Mouse (Mus musculus) liver, postnatal 0 days (tissue): ENCODE results near the gene Fxr2. TPM values are rescaled to one million over a fixed set of nuclear protein-coding genes. Genes with fewer than 3 reads are reported as not detected.

ENCODE experiments used
- ATAC-seq: fragments of 200-750 bp; cut with Nextera tagmentation; 2 replicates; pipeline ENCODE4 v1.8.0; 2017; ENCODE audit warnings: mild to moderate bottlenecking, moderate library complexity
- DNase-seq: peaks from one replicate; pipeline ENCODE4 v3.0.0-alpha.2; 2016
- H3K27ac ChIP-seq: fragments of 300-500 bp; sonication (generic); 2 replicates; pipeline ENCODE4 v1.5.1; 2014; ENCODE audit warnings: antibody characterized with exemption, moderate library complexity, mild to moderate bottlenecking, low read depth
- H3K27me3 ChIP-seq: fragments of 300-500 bp; sonication (generic); 2 replicates; pipeline ENCODE4 v1.6.1; 2014; ENCODE audit warnings: low read length, control low read depth, mixed read lengths; ENCODE audit not compliant: insufficient read depth
- H3K36me3 ChIP-seq: fragments of 300-500 bp; sonication (generic); replicated peaks from 2 replicates; pipeline ENCODE4 v1.6.1; 2014; ENCODE audit warnings: mild to moderate bottlenecking, control low read depth, low read length, moderate library complexity, mixed read lengths; ENCODE audit not compliant: insufficient read depth
- H3K4me1 ChIP-seq: fragments of 300-500 bp; sonication (generic); 2 replicates; pipeline ENCODE4 v1.6.1; 2014; ENCODE audit warnings: antibody characterized with exemption, mild to moderate bottlenecking, control low read depth; ENCODE audit not compliant: insufficient read depth
- H3K4me2 ChIP-seq: fragments of 300-500 bp; sonication (generic); 2 replicates; pipeline ENCODE4 v1.6.1; 2014; ENCODE audit warnings: low read depth, mild to moderate bottlenecking, low read length, moderate library complexity, mixed read lengths
- H3K4me3 ChIP-seq: fragments of 300-500 bp; sonication (generic); 2 replicates; pipeline ENCODE4 v1.5.1; 2014; ENCODE audit warnings: low read depth, low read length
- H3K9ac ChIP-seq: fragments of 300-500 bp; sonication (generic); replicated peaks from 2 replicates; pipeline ENCODE4 v1.6.1; 2014; ENCODE audit warnings: mild to moderate bottlenecking, moderate library complexity
- H3K9me3 ChIP-seq: fragments of 300-500 bp; sonication (generic); 2 replicates; pipeline ENCODE4 v1.6.1; 2016; ENCODE audit warnings: mild to moderate bottlenecking, control low read depth, low read length, mixed read lengths
- CTCF ChIP-seq: sonication (generic); IDR thresholded peaks from 2 replicates; pipeline ENCODE4 v1.5.1; 2016; ENCODE audit warnings: antibody characterized with exemption, low read depth
- EP300 ChIP-seq: IDR thresholded peaks from 2 replicates; pipeline ENCODE4 v1.6.1; 2016; ENCODE audit warnings: antibody characterized with exemption, low read depth, mild to moderate bottlenecking
- WGBS: fragments of 180-500 bp; shearing (Covaris S2); extraction: QIAGEN DNeasy Blood & Tissue Kit; methylation state at CpG from one replicate; pipeline ENCODE4 v1.1.7; 2014; ENCODE audit not compliant: insufficient replicate concordance; 5-methylcytosine and 5-hydroxymethylcytosine counted together
- polyA plus RNA-seq: library from polyadenylated mRNA; unstranded; fragments of >200 nt; fragmentation: Nextera tagmentation; extraction: Ambion mirVana; gene quantifications from 2 replicates; pipeline ENCODE4 v1.2.1, GENCODE M21; 2015

Gene Fxr2
- polyA plus RNA-seq, 1 experiment from 2014 or later = 6.8 TPM

- 86% methylated on average over 30 of the region's 30 CpGs for WGBS
- peaks cover 27% of the 10 kb centered on the region for H3K36me3 ChIP-seq
- H3K4me2 ChIP-seq = peak overlapping the region; percentile 99
- no peak overlapping the region for H3K9ac ChIP-seq
- peak overlapping the region; percentile 92 for H3K4me3 ChIP-seq
- DNase-seq (no peak), ATAC-seq (no peak)
- H3K27me3 ChIP-seq = no peaks in the 10 kb centered on the region
- no peaks in the 10 kb centered on the region for H3K9me3 ChIP-seq
- no peak overlapping the region for H3K27ac ChIP-seq
- no peak for TF ChIP-seq EP300
- TF ChIP-seq CTCF = 0 out of 2 replicates have a peak, but pooled peaks have one; percentile 5
- peaks cover 23% of the 10 kb centered on the region for H3K4me1 ChIP-seq
Observed at GRCm38 (mm10) chr11:69680136-69680855, 47.5 kb downstream of the Fxr2 start.

- H3K27me3 ChIP-seq = no peaks in the 10 kb centered on the region
Observed at GRCm38 (mm10) chr11:69681314-69682208, 48.8 kb downstream of the Fxr2 start, which contains the start of gene Senp3. Senp3 (minus strand) TSS chr11:69682084.

GRCm38 (mm10) chr11:69682209-69682839, 49.5 kb downstream of the Fxr2 start:
- H3K9me3 ChIP-seq = no peaks in the 10 kb centered on the region
- H3K4me2 ChIP-seq = peak overlapping the region; percentile 99
- peak overlapping the region; percentile 91 for H3K27ac ChIP-seq
- peak overlapping the region; percentile 88 for H3K9ac ChIP-seq
- peak overlapping the region; percentile 92 for H3K4me3 ChIP-seq
- H3K27me3 ChIP-seq = no peaks in the 10 kb centered on the region
- 22% methylated on average over 24 of the region's 24 CpGs for WGBS
- peaks cover 8% of the 10 kb centered on the region; the same call in 1 of the 2 replicates for H3K36me3 ChIP-seq
- peaks cover 40% of the 10 kb centered on the region for H3K4me1 ChIP-seq
- peak; percentile 13 for ATAC-seq
- no peak for DNase-seq
- TF ChIP-seq CTCF (no peak), EP300 (0 out of 2 replicates have a peak, but pooled peaks have one; percentile 11)

More at GRCm38 (mm10) chr11:69681314-69682208, 48.8 kb downstream of the Fxr2 start, which contains the start of gene Senp3:
- ATAC-seq (peak; percentile 96), DNase-seq (peak; percentile 96)
- Histone ChIP-seq H3K4me3 (peak within 1 kb of the TSS; percentile 92), H3K27ac (peak within 1 kb of the TSS; percentile 91), H3K9ac (peak within 1 kb of the TSS; percentile 88), H3K9me3 (no peaks in the 10 kb centered on the region), H3K4me2 (peak within 1 kb of the TSS; percentile 99), H3K4me1 (peaks cover 34% of the 10 kb centered on the region), H3K36me3 (peaks cover 15% of the 10 kb centered on the region)
- WGBS = under 1% methylated on average over 72 of the region's 80 CpGs
- TF ChIP-seq EP300 (no peak), CTCF (0 out of 2 replicates have a peak, but pooled peaks have one; percentile 1)

DNA sequence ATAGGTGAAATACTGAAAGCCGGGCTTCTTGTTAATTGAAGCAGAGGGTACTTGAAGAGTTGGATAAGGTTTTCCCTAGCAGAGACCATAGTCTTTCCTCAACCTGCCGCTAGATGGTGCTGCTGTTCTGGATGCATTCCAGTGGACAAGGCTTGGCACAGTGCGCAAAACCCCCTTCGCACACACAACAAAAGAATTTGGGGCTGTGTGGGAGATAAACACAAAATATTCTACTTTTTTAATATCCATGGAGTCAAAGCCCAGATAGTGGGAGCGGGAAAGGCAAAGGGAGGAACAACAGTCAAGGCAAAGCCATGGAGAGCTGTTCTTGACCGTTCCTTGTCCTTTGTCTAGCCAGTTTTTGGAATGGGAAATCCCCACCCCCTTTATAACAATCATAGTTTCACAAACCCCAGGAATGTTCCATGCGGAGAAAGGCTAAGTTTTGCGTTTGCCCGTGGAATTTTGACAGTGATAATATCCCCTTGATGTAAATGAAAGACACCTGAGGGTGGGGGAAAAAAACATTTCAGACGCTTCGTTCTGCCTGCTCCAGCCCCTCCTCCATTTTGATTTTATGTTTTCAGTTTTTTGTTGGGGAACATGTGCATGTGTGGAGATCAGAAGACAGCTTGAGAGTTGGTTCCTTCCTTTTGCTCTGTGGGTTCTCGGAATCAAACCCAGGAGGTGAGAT, 50.2 kb downstream of the Fxr2 start:
- H3K27me3 ChIP-seq = no peaks in the 10 kb centered on the region
- H3K4me3 ChIP-seq = no peak overlapping the region
- peaks cover 40% of the 10 kb centered on the region for H3K4me1 ChIP-seq
- no peak for TF ChIP-seq EP300
- TF ChIP-seq CTCF = peak; percentile 97
- ATAC-seq (no peak), DNase-seq (peak; percentile 90)
- no peak overlapping the region for H3K9ac ChIP-seq
- 28% methylated on average over 12 of the region's 12 CpGs for WGBS
- H3K9me3 ChIP-seq = no peaks in the 10 kb centered on the region
- peak overlapping the region; percentile 99; the same call in 1 of the 2 replicates for H3K4me2 ChIP-seq
- H3K36me3 ChIP-seq = peaks cover 4% of the 10 kb centered on the region; the same call in 1 of the 2 replicates
- H3K27ac ChIP-seq = no peak overlapping the region; the same call in 1 of the 2 replicates

GRCm38 (mm10) chr11:69683576-69683975, 50.8 kb downstream of the Fxr2 start:
- ATAC-seq = no peak
- no peak overlapping the region for H3K4me2 ChIP-seq
- H3K27ac ChIP-seq = no peak overlapping the region

More at GRCm38 (mm10) chr11:69683576-69683975, 50.8 kb downstream of the Fxr2 start:
- no peaks in the 10 kb centered on the region for H3K27me3 ChIP-seq
- peaks cover 40% of the 10 kb centered on the region for H3K4me1 ChIP-seq
- TF ChIP-seq CTCF (no peak), EP300 (no peak)
- 71% methylated on average over 7 of the region's 7 CpGs for WGBS
- H3K4me3 ChIP-seq = no peak overlapping the region
- no peaks in the 10 kb centered on the region for H3K9me3 ChIP-seq
- no peaks in the 10 kb centered on the region for H3K36me3 ChIP-seq
- no peak overlapping the region for H3K9ac ChIP-seq
- no peak for DNase-seq
